Comparison of ENCODE assay signal across 12 mouse cellular contexts in genomic region chr6:101360211-101360737, GRCm38 (mm10). TPM values are rescaled to one million over a fixed set of nuclear protein-coding genes. Genes with fewer than 3 reads are reported as not detected.
DNase-seq lines count a peak whose midpoint lies in the region; ATAC-seq lines count a peak whose summit lies in the region.
"Had no signal": no experiment of that assay in that cellular context is flagged by ENCODE, and none has a peak within 500 bp of the region (broad histone marks: within the 10 kb centered on the region; RNA-seq: fewer than 3 reads in every experiment).

No protein-coding gene starts in this region.

- H3K4me3 ChIP-seq in heart, embryonic 15.5 days, result no peak overlapping the region
- no peak overlapping the region for H3K4me3 ChIP-seq in limb, embryonic 13.5 days
- H3K4me3 ChIP-seq in limb, embryonic 10.5 days, result no peak overlapping the region
- H3K4me3 ChIP-seq in stomach, embryonic 16.5 days (replicated peaks; ENCODE audit: low read length), result no peak overlapping the region
- no peak overlapping the region for H3K4me3 ChIP-seq in forebrain, embryonic 11.5 days (ENCODE audit: low read depth, low read length)
- H3K4me3 ChIP-seq: forebrain, embryonic 10.5 days; hindbrain, embryonic 12.5 days had no signal

- H3K27me3 ChIP-seq in heart, embryonic 15.5 days, result no peaks in the 10 kb centered on the region
- no peaks in the 10 kb centered on the region for H3K27me3 ChIP-seq in limb, embryonic 13.5 days
- H3K27me3 ChIP-seq in limb, embryonic 10.5 days (ENCODE audit: low read depth, poor library complexity, severe bottlenecking), result no peaks in the 10 kb centered on the region
- no peaks in the 10 kb centered on the region for H3K27me3 ChIP-seq in stomach, embryonic 16.5 days (ENCODE audit: control insufficient read depth, insufficient read depth, low read length)
- H3K27me3 ChIP-seq in forebrain, embryonic 11.5 days (ENCODE audit: control insufficient read depth, insufficient read depth, low read length), result no peaks in the 10 kb centered on the region
- H3K27me3 ChIP-seq: hindbrain, embryonic 12.5 days had no signal

- peaks cover 68% of the 10 kb centered on the region for H3K4me1 ChIP-seq in heart, embryonic 15.5 days (replicated peaks)
- peaks cover 33% of the 10 kb centered on the region for H3K4me1 ChIP-seq in limb, embryonic 13.5 days
- H3K4me1 ChIP-seq in limb, embryonic 10.5 days, result peaks cover 32% of the 10 kb centered on the region
- H3K4me1 ChIP-seq in stomach, embryonic 16.5 days (ENCODE audit: control insufficient read depth, insufficient read depth, low read length), result peaks cover 26% of the 10 kb centered on the region
- no peaks in the 10 kb centered on the region; the same call in 1 of the 2 replicates for H3K4me1 ChIP-seq in forebrain, embryonic 11.5 days (replicated peaks; ENCODE audit: control insufficient read depth, insufficient read depth, low read length)

- DNase-seq in heart, adult 9 months (ENCODE audit: low spot score in 2 of 2), result no peak
- DNase-seq in limb, embryonic 10.5 days (ENCODE audit: low spot score), result no peak
- peak; percentile 86 for DNase-seq in fibroblast of lung, adult 2 months (ENCODE audit: low read depth)
- no peak for DNase-seq in forebrain, embryonic 11.5 days (ENCODE audit: low spot score)
- DNase-seq: adrenal gland, adult 8-10 months; right cerebral cortex, postnatal 14 days had no signal

- no peak for ATAC-seq in heart, embryonic 15.5 days (replicated peaks; ENCODE audit: insufficient number of reproducible peaks, insufficient read depth, low FRiP score, low read depth)
- ATAC-seq in limb, embryonic 13.5 days (ENCODE audit: low FRiP score, low read depth), result peak; percentile 55; the same call in 1 of the 2 replicates
- ATAC-seq in stomach, embryonic 16.5 days (ENCODE audit: insufficient read depth, low FRiP score), result peak; percentile 74
- no peak for ATAC-seq in forebrain, embryonic 11.5 days (replicated peaks; ENCODE audit: low FRiP score)

- H3K4me2 ChIP-seq in heart, embryonic 15.5 days, result no peak overlapping the region
- H3K4me2 ChIP-seq in limb, embryonic 13.5 days (replicated peaks), result no peak overlapping the region
- no peak overlapping the region for H3K4me2 ChIP-seq in stomach, embryonic 16.5 days (ENCODE audit: low read depth, low read length)
- no peak overlapping the region for H3K4me2 ChIP-seq in forebrain, embryonic 11.5 days (ENCODE audit: low read depth, low read length, severe bottlenecking)
- H3K4me2 ChIP-seq: hindbrain, embryonic 12.5 days had no signal

- peak overlapping the region; percentile 39 for H3K27ac ChIP-seq in heart, embryonic 15.5 days
- H3K27ac ChIP-seq in limb, embryonic 13.5 days, result no peak overlapping the region
- H3K27ac ChIP-seq in limb, embryonic 10.5 days, result no peak overlapping the region
- H3K27ac ChIP-seq in stomach, embryonic 16.5 days (ENCODE audit: low read length), result peak overlapping the region; percentile 66
- H3K27ac ChIP-seq in forebrain, embryonic 11.5 days (ENCODE audit: low read depth, low read length), result no peak overlapping the region
- H3K27ac ChIP-seq: forebrain, embryonic 10.5 days; hindbrain, embryonic 12.5 days; macrophage had no signal

- 0 out of 2 replicates have a peak, but pooled peaks cover 4% of the 10 kb centered on the region for H3K36me3 ChIP-seq in heart, embryonic 15.5 days
- H3K36me3 ChIP-seq in limb, embryonic 13.5 days, result peaks cover 12% of the 10 kb centered on the region
- H3K36me3 ChIP-seq in limb, embryonic 10.5 days, result peaks cover 18% of the 10 kb centered on the region
- H3K36me3 ChIP-seq in stomach, embryonic 16.5 days (ENCODE audit: control insufficient read depth, insufficient read depth, low read length), result no peaks in the 10 kb centered on the region
- no peaks in the 10 kb centered on the region for H3K36me3 ChIP-seq in forebrain, embryonic 11.5 days (ENCODE audit: control insufficient read depth, insufficient read depth, low read length)
- H3K36me3 ChIP-seq: forebrain, embryonic 10.5 days; hindbrain, embryonic 12.5 days had no signal

- no peak overlapping the region for H3K9ac ChIP-seq in heart, embryonic 15.5 days
- H3K9ac ChIP-seq in limb, embryonic 13.5 days, result no peak overlapping the region
- 0 out of 2 replicates have a peak overlapping the region, but pooled peaks have one; percentile 11 for H3K9ac ChIP-seq in stomach, embryonic 16.5 days (ENCODE audit: low read length)
- H3K9ac ChIP-seq in forebrain, embryonic 11.5 days (ENCODE audit: low read length), result no peak overlapping the region
- H3K9ac ChIP-seq: hindbrain, embryonic 12.5 days had no signal

- H3K9me3 ChIP-seq in heart, embryonic 15.5 days (replicated peaks), result no peaks in the 10 kb centered on the region
- no peaks in the 10 kb centered on the region for H3K9me3 ChIP-seq in limb, embryonic 13.5 days
- H3K9me3 ChIP-seq in limb, embryonic 10.5 days (replicated peaks), result no peaks in the 10 kb centered on the region
- no peaks in the 10 kb centered on the region for H3K9me3 ChIP-seq in stomach, embryonic 16.5 days (replicated peaks; ENCODE audit: control insufficient read depth, low read length)
- no peaks in the 10 kb centered on the region for H3K9me3 ChIP-seq in forebrain, embryonic 11.5 days (ENCODE audit: control insufficient read depth, low read length)
- H3K9me3 ChIP-seq: forebrain, embryonic 10.5 days; hindbrain, embryonic 12.5 days had no signal

- WGBS in heart, embryonic 15.5 days, result 49% methylated on average over 12 of the region's 12 CpGs
- WGBS in limb, embryonic 13.5 days, result 47% methylated on average over 12 of the region's 12 CpGs
- 62% methylated on average over 12 of the region's 12 CpGs for WGBS in limb, embryonic 10.5 days
- 39% methylated on average over 12 of the region's 12 CpGs for WGBS in stomach, embryonic 16.5 days
- WGBS in forebrain, embryonic 11.5 days, result 77% methylated on average over 12 of the region's 12 CpGs

RNA-seq across cellular contexts. Expression of gene Pdzrn3, which starts 17.4 kb away (rescaled TPM):
- 12.8 and 13.1 TPM in 2 replicates for polyA plus RNA-seq in heart, embryonic 15.5 days (2015; fragmentation: Nextera tagmentation; extraction: Ambion mirVana)
- 12.8 and 12.9 TPM in 2 replicates for polyA plus RNA-seq in limb, embryonic 13.5 days (2015; fragmentation: Nextera tagmentation; extraction: Ambion mirVana)
- 6.2 and 9.2 TPM in 2 replicates for polyA plus RNA-seq in limb, embryonic 10.5 days (2016; fragmentation: Nextera tagmentation; extraction: Ambion mirVana)
- polyA plus RNA-seq in stomach, embryonic 16.5 days (2015; fragmentation: Nextera tagmentation; extraction: Ambion mirVana), result 8.3 and 9.1 TPM in 2 replicates
- 6.0 and 6.4 TPM in 2 replicates for polyA plus RNA-seq in forebrain, embryonic 11.5 days (2014; fragmentation: Nextera tagmentation; extraction: Ambion mirVana)
- polyA plus RNA-seq: macrophage had no signal

Comparison
In these comparisons a context has a peak if more than half of its experiments do, and no peak if none do; other contexts are left out.
1. ATAC-seq: peak in limb, embryonic 13.5 days (single experiment) and stomach, embryonic 16.5 days (single experiment); none in heart, embryonic 15.5 days (single experiment) and forebrain, embryonic 11.5 days (single experiment).
2. H3K27ac ChIP-seq: peak in heart, embryonic 15.5 days (single experiment) and stomach, embryonic 16.5 days (single experiment); none in limb, embryonic 13.5 days (single experiment), limb, embryonic 10.5 days (single experiment) and forebrain, embryonic 11.5 days (single experiment).